Mouse (Mus musculus) heart, embryonic 13.5 days (tissue): Measurements from ENCODE around the gene Prcp. TPM values are rescaled to one million over a fixed set of nuclear protein-coding genes. Genes with fewer than 3 reads are reported as not detected.

Experiments
- ATAC-seq: fragments of 200-750 bp; cut with Nextera tagmentation; 2 replicates; pipeline ENCODE4 v1.8.0; 2017; ENCODE audit warnings: moderate TSS enrichment; ENCODE audit not compliant: insufficient number of reproducible peaks, low FRiP score, low TSS enrichment; ENCODE audit errors: extremely low read depth
- H3K27ac ChIP-seq: fragments of 300-500 bp; sonication (generic); replicated peaks from 2 replicates; pipeline ENCODE4 v1.5.1; 2015; ENCODE audit warnings: moderate library complexity, mild to moderate bottlenecking, inconsistent platforms
- H3K27me3 ChIP-seq: fragments of 300-500 bp; sonication (generic); replicated peaks from 2 replicates; pipeline ENCODE4 v1.6.1; 2015; ENCODE audit warnings: mild to moderate bottlenecking, inconsistent platforms
- H3K36me3 ChIP-seq: fragments of 300-500 bp; sonication (generic); 2 replicates; pipeline ENCODE4 v1.6.1; 2015; ENCODE audit warnings: mild to moderate bottlenecking, inconsistent platforms
- H3K4me1 ChIP-seq: fragments of 300-500 bp; sonication (generic); 2 replicates; pipeline ENCODE4 v1.6.1; 2015; ENCODE audit warnings: inconsistent platforms
- H3K4me2 ChIP-seq: fragments of 300-500 bp; sonication (generic); 2 replicates; pipeline ENCODE4 v1.6.1; 2015; ENCODE audit warnings: inconsistent platforms, mild to moderate bottlenecking, moderate library complexity
- H3K4me3 ChIP-seq: fragments of 300-500 bp; sonication (generic); 2 replicates; pipeline ENCODE4 v1.5.1; 2015; ENCODE audit warnings: moderate library complexity, mild to moderate bottlenecking, inconsistent platforms
- H3K9ac ChIP-seq: fragments of 300-500 bp; sonication (generic); 2 replicates; pipeline ENCODE4 v1.6.1; 2015; ENCODE audit warnings: inconsistent platforms, mild to moderate bottlenecking, moderate library complexity
- H3K9me3 ChIP-seq: fragments of 300-500 bp; sonication (generic); 2 replicates; pipeline ENCODE4 v1.6.1; 2016; ENCODE audit warnings: inconsistent platforms
- WGBS: fragments of 180-500 bp; shearing (Covaris S2); methylation state at CpG from one replicate; pipeline ENCODE4 v1.1.7; 2015; ENCODE audit warnings: mixed read lengths; 5-methylcytosine and 5-hydroxymethylcytosine counted together
- polyA plus RNA-seq: library from polyadenylated mRNA; unstranded; fragments of >200 nt; fragmentation: Nextera tagmentation; extraction: Ambion mirVana; gene quantifications from 2 replicates; pipeline ENCODE4 v1.2.1, GENCODE M21; 2015

Gene Prcp
- polyA plus RNA-seq, 1 experiment from 2014 or later, result 20.6 TPM

- Histone ChIP-seq H3K4me3 (no peak overlapping the region), H3K4me2 (no peak overlapping the region), H3K27ac (no peak overlapping the region), H3K36me3 (no peaks in the 10 kb centered on the region), H3K9me3 (no peaks in the 10 kb centered on the region), H3K9ac (no peak overlapping the region), H3K4me1 (peaks cover 10% of the 10 kb centered on the region), H3K27me3 (no peaks in the 10 kb centered on the region)
- no peak for ATAC-seq
- WGBS, result 18% methylated on average over 2 of the region's 2 CpGs
These were observed 106.5 kb downstream of the Prcp start for GRCm38 (mm10) chr7:92980741-92981140.

GRCm38 (mm10) chr7:92981864-92982263 is 107.6 kb downstream of the Prcp start:
- Histone ChIP-seq H3K27me3 (no peaks in the 10 kb centered on the region), H3K9ac (no peak overlapping the region), H3K9me3 (no peaks in the 10 kb centered on the region), H3K36me3 (no peaks in the 10 kb centered on the region), H3K4me1 (peaks cover 10% of the 10 kb centered on the region), H3K4me2 (no peak overlapping the region), H3K27ac (no peak overlapping the region), H3K4me3 (no peak overlapping the region)
- no peak for ATAC-seq
- 41% methylated on average over 2 of the region's 2 CpGs for WGBS

Other genes starting within 250 kb of the Prcp start
- 3.8 and 4.1 TPM in 2 replicates for gene Ankrd42, start 237.3 kb upstream of the Prcp start, polyA plus RNA-seq
- 12.6 and 13.1 TPM in 2 replicates for gene Pcf11, start 204.5 kb upstream of the Prcp start, polyA plus RNA-seq
- 5.6 and 7.9 TPM in 2 replicates for gene Rab30, start 132.9 kb upstream of the Prcp start, polyA plus RNA-seq
- 8.7 and 9.0 TPM in 2 replicates for gene Ddias, start 223 bp upstream of the Prcp start, polyA plus RNA-seq
- 2.0 and 2.5 TPM in 2 replicates for gene Fam181b, start 205.4 kb downstream of the Prcp start, polyA plus RNA-seq